In genomic region chr14:14065142-14065498, GRCm38 (mm10) we compare ENCODE assay signal across 11 mouse cellular contexts. TPM values are rescaled to one million over a fixed set of nuclear protein-coding genes. Genes with fewer than 3 reads are reported as not detected.
A peak's percentile ranks its signal among the peaks of the same experiment; 100 is the strongest.
DNase-seq lines count a peak whose midpoint lies in the region; ATAC-seq and TF ChIP-seq lines count a peak whose summit lies in the region.
"Had no signal": no experiment of that assay in that cellular context is flagged by ENCODE, and none has a peak within 500 bp of the region (broad histone marks: within the 10 kb centered on the region; RNA-seq: fewer than 3 reads in every experiment).

No protein-coding gene starts in this region.

- TF ChIP-seq CTCF in small intestine, adult 2 months (IDR thresholded peaks at IDR 0.05; ENCODE audit: extremely low read depth, insufficient read length, insufficient replicate concordance, low read depth, low read length): no peak

- H3K36me3 ChIP-seq in lung, embryonic 15.5 days: no peaks in the 10 kb centered on the region
- H3K36me3 ChIP-seq in limb, embryonic 11.5 days (ENCODE audit: control insufficient read depth, insufficient read depth, low read length): no peaks in the 10 kb centered on the region
- peaks cover 1% of the 10 kb centered on the region; the same call in 1 of the 2 replicates for H3K36me3 ChIP-seq in small intestine, adult 2 months (ENCODE audit: control insufficient read depth, insufficient read depth, low read length)
- H3K36me3 ChIP-seq: heart, embryonic 13.5 days had no signal

- no peaks in the 10 kb centered on the region for H3K9me3 ChIP-seq in lung, embryonic 15.5 days
- H3K9me3 ChIP-seq in limb, embryonic 11.5 days (ENCODE audit: control insufficient read depth, low read length): no peaks in the 10 kb centered on the region
- H3K9me3 ChIP-seq: heart, embryonic 13.5 days had no signal

- no peak overlapping the region for H3K9ac ChIP-seq in lung, embryonic 15.5 days
- no peak overlapping the region for H3K9ac ChIP-seq in limb, embryonic 11.5 days (ENCODE audit: low read length)

- ATAC-seq in lung, embryonic 15.5 days (ENCODE audit: borderline replicate concordance, extremely low read depth, low FRiP score, low TSS enrichment): peak; percentile 38; the same call in 1 of the 2 replicates
- ATAC-seq in limb, embryonic 11.5 days (ENCODE audit: insufficient number of reproducible peaks, low FRiP score, low TSS enrichment, low read depth): peak; percentile 46; the same call in 1 of the 2 replicates

- peaks cover 41% of the 10 kb centered on the region for H3K4me1 ChIP-seq in lung, embryonic 15.5 days
- peaks cover 3% of the 10 kb centered on the region; the same call in 1 of the 2 replicates for H3K4me1 ChIP-seq in limb, embryonic 11.5 days (ENCODE audit: control insufficient read depth, insufficient read depth, low read length)
- H3K4me1 ChIP-seq in small intestine, adult 2 months (ENCODE audit: control insufficient read depth, insufficient read depth, insufficient read length, low read length): peaks cover 17% of the 10 kb centered on the region; the same call in 1 of the 2 replicates

- H3K4me2 ChIP-seq in lung, embryonic 15.5 days: no peak overlapping the region
- H3K4me2 ChIP-seq in limb, embryonic 11.5 days (ENCODE audit: low read depth, severe bottlenecking): no peak overlapping the region
- H3K4me2 ChIP-seq: heart, embryonic 13.5 days had no signal

- TF ChIP-seq POLR2A in small intestine, adult 2 months (IDR thresholded peaks at IDR 0.05; ENCODE audit: low read depth, low read length): no peak

- H3K27me3 ChIP-seq in lung, embryonic 15.5 days: no peaks in the 10 kb centered on the region
- no peaks in the 10 kb centered on the region for H3K27me3 ChIP-seq in limb, embryonic 11.5 days (ENCODE audit: control insufficient read depth, insufficient read depth, low read length)
- H3K27me3 ChIP-seq in small intestine, adult 2 months (ENCODE audit: control insufficient read depth, insufficient read depth, low read length): no peaks in the 10 kb centered on the region
- H3K27me3 ChIP-seq: heart, embryonic 13.5 days had no signal

- DNase-seq in adrenal gland, postnatal 10 days: peak; percentile 19
- DNase-seq in adrenal gland, adult 18-20 months (ENCODE audit: low spot score in 2 of 2): no peak
- DNase-seq in lung, postnatal 25 days (ENCODE audit: low spot score): no peak
- DNase-seq in limb, embryonic 11.5 days (ENCODE audit: low spot score): no peak
- no peak for DNase-seq in left cerebral cortex, adult 11 months (ENCODE audit: low spot score)
- DNase-seq in kidney, postnatal 25 days: no peak
- DNase-seq: right cerebral cortex, postnatal 4 days; thymus, postnatal 4 days had no signal

- WGBS in lung, embryonic 15.5 days: 43% methylated on average over 4 of the region's 4 CpGs
- WGBS in limb, embryonic 11.5 days: 50% methylated on average over 4 of the region's 4 CpGs
- 55% methylated on average over 4 of the region's 4 CpGs for WGBS in small intestine, adult 2 months

- H3K27ac ChIP-seq in lung, embryonic 15.5 days: peak overlapping the region; percentile 65
- H3K27ac ChIP-seq in limb, embryonic 11.5 days (replicated peaks; ENCODE audit: low read depth, low read length): peak overlapping the region; percentile 26; the same call in 1 of the 2 replicates
- H3K27ac ChIP-seq in small intestine, adult 2 months (ENCODE audit: insufficient read depth, low read depth, low read length): peak overlapping the region; percentile 10; the same call in 1 of the 2 replicates
- H3K27ac ChIP-seq: heart, embryonic 13.5 days had no signal

- H3K4me3 ChIP-seq in lung, embryonic 15.5 days: no peak overlapping the region
- H3K4me3 ChIP-seq in limb, embryonic 11.5 days (ENCODE audit: low read depth, low read length): no peak overlapping the region
- H3K4me3 ChIP-seq in small intestine, adult 2 months (ENCODE audit: low read depth, low read length): no peak overlapping the region
- H3K4me3 ChIP-seq: heart, embryonic 13.5 days had no signal

RNA-seq across cellular contexts. Expression of gene Psmd6, which starts 55.7 kb away (rescaled TPM):
- 100 to 1,000 TPM; 118 to 130 TPM for total RNA-seq in adrenal gland, postnatal 10 days (2021)
- 100 to 1,000 TPM; 109 to 127 TPM for total RNA-seq in adrenal gland, adult 18-20 months (2021)
- polyA plus RNA-seq in lung, embryonic 15.5 days (2015; fragmentation: Nextera tagmentation; extraction: Ambion mirVana): 239 and 243 TPM in 2 replicates
- polyA plus RNA-seq in limb, embryonic 11.5 days (2014; fragmentation: Nextera tagmentation; extraction: Ambion mirVana): 290 and 298 TPM in 2 replicates
- polyA plus RNA-seq in small intestine, adult 2 months (2012; rRNA removed): 5.3 and 7.5 TPM in 2 replicates

Comparison
In these comparisons a context has a peak if more than half of its experiments do, and no peak if none do; other contexts are left out.
1. H3K27ac ChIP-seq: peak in every context shown above with its lines; median percentile 65 in lung, embryonic 15.5 days; 26 in limb, embryonic 11.5 days; 10 in small intestine, adult 2 months.
2. RNA of gene Psmd6, which starts 55.7 kb away (polyA plus RNA-seq): 290 to 298 TPM in limb, embryonic 11.5 days and 239 to 243 TPM in lung, embryonic 15.5 days; 5.3 to 7.5 TPM in small intestine, adult 2 months; every median in the first group is over 10 times any median in the second.